Mouse (Mus musculus) frontal cortex, postnatal 14 days (tissue): ENCODE results near the gene Hes6.

Experiments
- DNase-seq, 2 experiments: peaks; one replicate each; pipeline ENCODE4 v3.0.0; 2022; ENCODE audit warnings: low spot score in 2 of 2

The Hes6 gene

GRCm38 (mm10) chr1:91413898-91414594 is at the start of gene Hes6:
Hes6 (minus strand) TSS chr1:91414038.
- peak; percentile 50 to 60 for DNase-seq

GRCm38 (mm10) chr1:91463336-91463995 is 49.6 kb upstream of the Hes6 start:
- DNase-seq = no peak

GRCm38 (mm10) chr1:91460564-91460963 is 46.7 kb upstream of the Hes6 start:
- DNase-seq = no peak

GRCm38 (mm10) chr1:91460069-91460468 is 46.2 kb upstream of the Hes6 start:
- DNase-seq = no peak

GRCm38 (mm10) chr1:91459059-91459809 is 45.4 kb upstream of the Hes6 start, which contains the start of gene Per2:
Per2 (minus strand) TSS chr1:91459324.
- peak; percentile 98 to 99 for DNase-seq

GRCm38 (mm10) chr1:91458223-91458861 is 44.5 kb upstream of the Hes6 start:
- DNase-seq = peak; percentile 56 to 68

- DNase-seq = peak; percentile 53
These were observed 43.9 kb upstream of the Hes6 start for GRCm38 (mm10) chr1:91457698-91458097.

GRCm38 (mm10) chr1:91457116-91457515 is 43.3 kb upstream of the Hes6 start:
- no peak for DNase-seq

GRCm38 (mm10) chr1:91456301-91456801 is 42.5 kb upstream of the Hes6 start:
- no peak for DNase-seq

- no peak for DNase-seq
These were observed 41.9 kb upstream of the Hes6 start for GRCm38 (mm10) chr1:91455661-91456161.

- no peak for DNase-seq
These were observed 41.1 kb upstream of the Hes6 start for GRCm38 (mm10) chr1:91454927-91455326.

GRCm38 (mm10) chr1:91454366-91454765 is 40.5 kb upstream of the Hes6 start:
- no peak for DNase-seq

GRCm38 (mm10) chr1:91453932-91454331 is 40.1 kb upstream of the Hes6 start:
- no peak for DNase-seq

- no peak for DNase-seq
These were observed 37.8 kb upstream of the Hes6 start for GRCm38 (mm10) chr1:91451547-91452084.

GRCm38 (mm10) chr1:91450851-91451250 is 37.0 kb upstream of the Hes6 start:
- no peak for DNase-seq

GRCm38 (mm10) chr1:91448688-91449087 is 34.9 kb upstream of the Hes6 start:
- DNase-seq = no peak

- no peak for DNase-seq
These were observed 32.7 kb upstream of the Hes6 start for GRCm38 (mm10) chr1:91446511-91446910.

- DNase-seq = no peak
These were observed 32.2 kb upstream of the Hes6 start for GRCm38 (mm10) chr1:91446060-91446459.

- DNase-seq = no peak
These were observed 31.3 kb upstream of the Hes6 start for GRCm38 (mm10) chr1:91444841-91445830.

- no peak for DNase-seq
These were observed 28.6 kb upstream of the Hes6 start for GRCm38 (mm10) chr1:91442350-91442990.
